Mouse (Mus musculus): ENCODE measurements around the gene Elp4.

GRCm38 (mm10) chr2:105950131-105950530 is 45.8 kb upstream of the Elp4 start:
- TF ChIP-seq HCFC1 (IDR thresholded peaks at IDR 0.05; ENCODE audit: borderline replicate concordance, insufficient read depth, low read length) (no peak), CHD2 (IDR thresholded peaks at IDR 0.05; ENCODE audit: low read depth, low read length) (no peak), ZC3H11A (IDR thresholded peaks at IDR 0.05; ENCODE audit: borderline replicate concordance, low read depth, low read length) (no peak), MAFK (IDR thresholded peaks at IDR 0.05; ENCODE audit: insufficient read depth, low read depth, low read length) (no peak)

All from ES-E14 (cell line).